Mouse (Mus musculus) embryonic facial prominence, embryonic 13.5 days (tissue): ENCODE measurements at regions not wholly inside any gene's neighbourhood (a gene's known extent, or its start where the extent isn't known, plus 50 kb on each side); places are given as distances from the start of the nearest gene placed in this dataset.

Experiments
- ATAC-seq: fragments of 200-750 bp; cut with Nextera tagmentation; 2 replicates; pipeline ENCODE4 v1.8.0; 2017; ENCODE audit warnings: low read depth; ENCODE audit not compliant: insufficient number of reproducible peaks, insufficient read depth, low FRiP score, low TSS enrichment
- H3K27ac ChIP-seq: fragments of 300-500 bp; sonication (generic); 2 replicates; pipeline ENCODE4 v1.5.1; 2015; ENCODE audit warnings: moderate library complexity, mild to moderate bottlenecking, inconsistent platforms
- H3K27me3 ChIP-seq: fragments of 300-500 bp; sonication (generic); 2 replicates; pipeline ENCODE4 v1.6.1; 2015; ENCODE audit warnings: mild to moderate bottlenecking, inconsistent platforms
- H3K36me3 ChIP-seq: fragments of 300-500 bp; sonication (generic); 2 replicates; pipeline ENCODE4 v1.6.1; 2015; ENCODE audit warnings: mild to moderate bottlenecking, inconsistent platforms
- H3K4me1 ChIP-seq: fragments of 300-500 bp; sonication (generic); 2 replicates; pipeline ENCODE4 v1.6.1; 2015; ENCODE audit warnings: inconsistent platforms
- H3K4me2 ChIP-seq: fragments of 300-500 bp; sonication (generic); 2 replicates; pipeline ENCODE4 v1.6.1; 2015; ENCODE audit warnings: moderate library complexity, mild to moderate bottlenecking, inconsistent platforms
- H3K4me3 ChIP-seq: fragments of 300-500 bp; sonication (generic); 2 replicates; pipeline ENCODE4 v1.5.1; 2015; ENCODE audit warnings: mild to moderate bottlenecking, inconsistent platforms
- H3K9ac ChIP-seq: fragments of 300-500 bp; sonication (generic); 2 replicates; pipeline ENCODE4 v1.6.1; 2015; ENCODE audit warnings: mild to moderate bottlenecking, inconsistent platforms
- H3K9me3 ChIP-seq: fragments of 300-500 bp; sonication (generic); 2 replicates; pipeline ENCODE4 v1.6.1; 2016; ENCODE audit warnings: inconsistent platforms
- WGBS: fragments of 180-500 bp; shearing (Covaris S2); methylation state at CpG from one replicate; pipeline ENCODE4 v1.1.7; 2015; ENCODE audit warnings: mixed read lengths; 5-methylcytosine and 5-hydroxymethylcytosine counted together

- no peak overlapping the region for H3K4me2 ChIP-seq
- H3K4me3 ChIP-seq: no peak overlapping the region
- ATAC-seq: no peak
- H3K4me1 ChIP-seq: no peaks in the 10 kb centered on the region
- no peak overlapping the region for H3K27ac ChIP-seq
- no peaks in the 10 kb centered on the region for H3K27me3 ChIP-seq
- H3K9me3 ChIP-seq: no peaks in the 10 kb centered on the region
- no peaks in the 10 kb centered on the region for H3K36me3 ChIP-seq
- H3K9ac ChIP-seq: no peak overlapping the region
- 92% methylated on average over 5 of the region's 5 CpGs for WGBS
These were observed 319.2 kb downstream of the Nr2f2 start for GRCm38 (mm10) chr7:70047415-70047753.

GRCm38 (mm10) chr7:70046691-70047414 is 319.7 kb downstream of the Nr2f2 start:
- no peaks in the 10 kb centered on the region for H3K36me3 ChIP-seq
- ATAC-seq: no peak
- H3K27ac ChIP-seq: no peak overlapping the region
- H3K4me3 ChIP-seq: no peak overlapping the region
- 48% methylated on average over 17 of the region's 17 CpGs for WGBS
- no peaks in the 10 kb centered on the region for H3K27me3 ChIP-seq
- H3K4me2 ChIP-seq: no peak overlapping the region
- H3K9me3 ChIP-seq: no peaks in the 10 kb centered on the region
- no peak overlapping the region for H3K9ac ChIP-seq
- no peaks in the 10 kb centered on the region for H3K4me1 ChIP-seq

GRCm38 (mm10) chr7:70037011-70037410 is 329.5 kb downstream of the Nr2f2 start:
- Histone ChIP-seq H3K9me3 (no peaks in the 10 kb centered on the region), H3K4me1 (no peaks in the 10 kb centered on the region), H3K27ac (no peak overlapping the region), H3K9ac (no peak overlapping the region), H3K4me3 (no peak overlapping the region), H3K4me2 (no peak overlapping the region), H3K36me3 (no peaks in the 10 kb centered on the region), H3K27me3 (no peaks in the 10 kb centered on the region)
- no peak for ATAC-seq
- 89% methylated on average over 1 of the region's 1 CpGs for WGBS

- no peak for ATAC-seq
- no peaks in the 10 kb centered on the region for H3K27me3 ChIP-seq
- H3K9ac ChIP-seq: no peak overlapping the region
- no peak overlapping the region for H3K4me2 ChIP-seq
- no peak overlapping the region for H3K4me3 ChIP-seq
- H3K4me1 ChIP-seq: no peaks in the 10 kb centered on the region
- WGBS: 96% methylated on average over 2 of the region's 2 CpGs
- no peaks in the 10 kb centered on the region for H3K36me3 ChIP-seq
- H3K9me3 ChIP-seq: no peaks in the 10 kb centered on the region
- H3K27ac ChIP-seq: no peak overlapping the region
These were observed 333.7 kb downstream of the Nr2f2 start for GRCm38 (mm10) chr7:70032857-70033256.

GRCm38 (mm10) chr7:70029311-70029710 is 337.2 kb downstream of the Nr2f2 start:
- Histone ChIP-seq H3K4me3 (no peak overlapping the region), H3K9me3 (no peaks in the 10 kb centered on the region), H3K27ac (no peak overlapping the region), H3K9ac (no peak overlapping the region), H3K4me2 (no peak overlapping the region), H3K4me1 (no peaks in the 10 kb centered on the region), H3K36me3 (no peaks in the 10 kb centered on the region), H3K27me3 (no peaks in the 10 kb centered on the region)
- no peak for ATAC-seq
- WGBS: 49% methylated on average over 2 of the region's 2 CpGs

- no peaks in the 10 kb centered on the region for H3K27me3 ChIP-seq
- H3K9ac ChIP-seq: no peak overlapping the region
- no peak overlapping the region for H3K4me2 ChIP-seq
- H3K36me3 ChIP-seq: no peaks in the 10 kb centered on the region
- no peaks in the 10 kb centered on the region for H3K4me1 ChIP-seq
- H3K4me3 ChIP-seq: no peak overlapping the region
- no peak overlapping the region for H3K27ac ChIP-seq
- ATAC-seq: no peak
- no peaks in the 10 kb centered on the region for H3K9me3 ChIP-seq
These were observed 341.0 kb downstream of the Nr2f2 start for GRCm38 (mm10) chr7:70025527-70025926.

- no peak overlapping the region for H3K27ac ChIP-seq
- H3K4me1 ChIP-seq: no peaks in the 10 kb centered on the region
- no peak overlapping the region for H3K4me3 ChIP-seq
- H3K36me3 ChIP-seq: no peaks in the 10 kb centered on the region
- no peaks in the 10 kb centered on the region for H3K27me3 ChIP-seq
- no peak overlapping the region for H3K4me2 ChIP-seq
- no peak for ATAC-seq
- H3K9me3 ChIP-seq: no peaks in the 10 kb centered on the region
- H3K9ac ChIP-seq: no peak overlapping the region
These were observed 349.9 kb downstream of the Nr2f2 start for GRCm38 (mm10) chr7:70016611-70017010.

GRCm38 (mm10) chr7:70003200-70003986 is 363.1 kb downstream of the Nr2f2 start:
- WGBS: 59% methylated on average over 8 of the region's 8 CpGs

GRCm38 (mm10) chr7:69998756-69999155 is 367.8 kb downstream of the Nr2f2 start:
- no peaks in the 10 kb centered on the region for H3K9me3 ChIP-seq
- H3K4me1 ChIP-seq: no peaks in the 10 kb centered on the region
- no peak for ATAC-seq
- H3K9ac ChIP-seq: no peak overlapping the region
- no peaks in the 10 kb centered on the region for H3K27me3 ChIP-seq
- H3K4me3 ChIP-seq: no peak overlapping the region
- H3K4me2 ChIP-seq: no peak overlapping the region
- no peaks in the 10 kb centered on the region for H3K36me3 ChIP-seq
- WGBS: 59% methylated on average over 1 of the region's 1 CpGs
- no peak overlapping the region for H3K27ac ChIP-seq

More at GRCm38 (mm10) chr7:70003200-70003986, 363.1 kb downstream of the Nr2f2 start:
- Histone ChIP-seq H3K4me3 (no peak overlapping the region), H3K9me3 (no peaks in the 10 kb centered on the region), H3K27me3 (no peaks in the 10 kb centered on the region), H3K4me1 (no peaks in the 10 kb centered on the region), H3K36me3 (no peaks in the 10 kb centered on the region), H3K4me2 (no peak overlapping the region), H3K27ac (no peak overlapping the region), H3K9ac (no peak overlapping the region)
- no peak for ATAC-seq

GRCm38 (mm10) chr7:69994540-69995303 is 371.8 kb downstream of the Nr2f2 start:
- H3K27me3 ChIP-seq: peaks cover 7% of the 10 kb centered on the region; the same call in 1 of the 2 replicates
- H3K27ac ChIP-seq: no peak overlapping the region
- H3K9ac ChIP-seq: no peak overlapping the region
- H3K4me2 ChIP-seq: no peak overlapping the region
- WGBS: 78% methylated on average over 6 of the region's 6 CpGs
- H3K9me3 ChIP-seq: no peaks in the 10 kb centered on the region
- no peaks in the 10 kb centered on the region for H3K36me3 ChIP-seq
- H3K4me3 ChIP-seq: no peak overlapping the region
- H3K4me1 ChIP-seq: peaks cover 10% of the 10 kb centered on the region; the same call in 1 of the 2 replicates
- ATAC-seq: no peak

- H3K9ac ChIP-seq: peak overlapping the region; percentile 41
- H3K4me1 ChIP-seq: peaks cover 14% of the 10 kb centered on the region; the same call in 1 of the 2 replicates
- no peak overlapping the region for H3K27ac ChIP-seq
- no peaks in the 10 kb centered on the region for H3K9me3 ChIP-seq
- peak overlapping the region; percentile 36 for H3K4me3 ChIP-seq
- no peak for ATAC-seq
- H3K4me2 ChIP-seq: peak overlapping the region; percentile 61
- WGBS: 3% methylated on average over 21 of the region's 21 CpGs
- H3K36me3 ChIP-seq: no peaks in the 10 kb centered on the region
- H3K27me3 ChIP-seq: peaks cover 12% of the 10 kb centered on the region; the same call in 1 of the 2 replicates
These were observed 373.9 kb downstream of the Nr2f2 start for GRCm38 (mm10) chr7:69992383-69993327.
